Mouse (Mus musculus) liver, postnatal 0 days (tissue): ENCODE results near the gene Got1. TPM values are rescaled to one million over a fixed set of nuclear protein-coding genes. Genes with fewer than 3 reads are reported as not detected.

Source experiments
- ATAC-seq: fragments of 200-750 bp; cut with Nextera tagmentation; 2 replicates; pipeline ENCODE4 v1.8.0; 2017; ENCODE audit warnings: mild to moderate bottlenecking, moderate library complexity
- DNase-seq: peaks from one replicate; pipeline ENCODE4 v3.0.0-alpha.2; 2016
- H3K27ac ChIP-seq: fragments of 300-500 bp; sonication (generic); 2 replicates; pipeline ENCODE4 v1.5.1; 2014; ENCODE audit warnings: antibody characterized with exemption, moderate library complexity, mild to moderate bottlenecking, low read depth
- H3K27me3 ChIP-seq: fragments of 300-500 bp; sonication (generic); 2 replicates; pipeline ENCODE4 v1.6.1; 2014; ENCODE audit warnings: low read length, control low read depth, mixed read lengths; ENCODE audit not compliant: insufficient read depth
- H3K36me3 ChIP-seq: fragments of 300-500 bp; sonication (generic); replicated peaks from 2 replicates; pipeline ENCODE4 v1.6.1; 2014; ENCODE audit warnings: mild to moderate bottlenecking, control low read depth, low read length, moderate library complexity, mixed read lengths; ENCODE audit not compliant: insufficient read depth
- H3K4me1 ChIP-seq: fragments of 300-500 bp; sonication (generic); 2 replicates; pipeline ENCODE4 v1.6.1; 2014; ENCODE audit warnings: antibody characterized with exemption, mild to moderate bottlenecking, control low read depth; ENCODE audit not compliant: insufficient read depth
- H3K4me2 ChIP-seq: fragments of 300-500 bp; sonication (generic); 2 replicates; pipeline ENCODE4 v1.6.1; 2014; ENCODE audit warnings: low read depth, mild to moderate bottlenecking, low read length, moderate library complexity, mixed read lengths
- H3K4me3 ChIP-seq: fragments of 300-500 bp; sonication (generic); 2 replicates; pipeline ENCODE4 v1.5.1; 2014; ENCODE audit warnings: low read depth, low read length
- H3K9ac ChIP-seq: fragments of 300-500 bp; sonication (generic); replicated peaks from 2 replicates; pipeline ENCODE4 v1.6.1; 2014; ENCODE audit warnings: mild to moderate bottlenecking, moderate library complexity
- H3K9me3 ChIP-seq: fragments of 300-500 bp; sonication (generic); 2 replicates; pipeline ENCODE4 v1.6.1; 2016; ENCODE audit warnings: mild to moderate bottlenecking, control low read depth, low read length, mixed read lengths
- CTCF ChIP-seq: sonication (generic); IDR thresholded peaks from 2 replicates; pipeline ENCODE4 v1.5.1; 2016; ENCODE audit warnings: antibody characterized with exemption, low read depth
- EP300 ChIP-seq: IDR thresholded peaks from 2 replicates; pipeline ENCODE4 v1.6.1; 2016; ENCODE audit warnings: antibody characterized with exemption, low read depth, mild to moderate bottlenecking
- WGBS: fragments of 180-500 bp; shearing (Covaris S2); extraction: QIAGEN DNeasy Blood & Tissue Kit; methylation state at CpG from one replicate; pipeline ENCODE4 v1.1.7; 2014; ENCODE audit not compliant: insufficient replicate concordance; 5-methylcytosine and 5-hydroxymethylcytosine counted together
- polyA plus RNA-seq: library from polyadenylated mRNA; unstranded; fragments of >200 nt; fragmentation: Nextera tagmentation; extraction: Ambion mirVana; gene quantifications from 2 replicates; pipeline ENCODE4 v1.2.1, GENCODE M21; 2015

The Got1 gene
- polyA plus RNA-seq, 1 experiment from 2014 or later, result 127 TPM

GRCm38 (mm10) chr19:43535372-43535771 lies 11.0 kb upstream of the Got1 start:
- no peak overlapping the region for H3K9ac ChIP-seq
- ATAC-seq (no peak), DNase-seq (no peak)
- H3K4me2 ChIP-seq, result no peak overlapping the region
- H3K27me3 ChIP-seq, result 0 out of 2 replicates have a peak, but pooled peaks cover 4% of the 10 kb centered on the region
- H3K9me3 ChIP-seq, result no peaks in the 10 kb centered on the region
- no peaks in the 10 kb centered on the region for H3K4me1 ChIP-seq
- no peaks in the 10 kb centered on the region for H3K36me3 ChIP-seq
- TF ChIP-seq EP300, result no peak
- TF ChIP-seq CTCF, result no peak
- 80% methylated on average over 3 of the region's 3 CpGs for WGBS
- H3K4me3 ChIP-seq, result no peak overlapping the region
- no peak overlapping the region for H3K27ac ChIP-seq

GRCm38 (mm10) chr19:43530921-43531320 lies 6.5 kb upstream of the Got1 start:
- H3K9ac ChIP-seq, result no peak overlapping the region; the same call in 1 of the 2 replicates
- peaks cover 2% of the 10 kb centered on the region; the same call in 1 of the 2 replicates for H3K4me1 ChIP-seq
- no peak overlapping the region for H3K4me3 ChIP-seq
- ATAC-seq (peak; percentile 9; the same call in 1 of the 2 replicates), DNase-seq (no peak)
- no peaks in the 10 kb centered on the region for H3K9me3 ChIP-seq
- H3K27me3 ChIP-seq, result no peaks in the 10 kb centered on the region
- TF ChIP-seq EP300 (no peak), CTCF (no peak)
- WGBS, result 33% methylated on average over 12 of the region's 12 CpGs
- H3K27ac ChIP-seq, result no peak overlapping the region
- H3K36me3 ChIP-seq, result no peaks in the 10 kb centered on the region
- no peak overlapping the region for H3K4me2 ChIP-seq

GRCm38 (mm10) chr19:43530197-43530770 lies 5.9 kb upstream of the Got1 start:
- ATAC-seq (peak; percentile 37), DNase-seq (peak; percentile 75)

GRCm38 (mm10) chr19:43528056-43528587 lies 3.7 kb upstream of the Got1 start:
- ATAC-seq (no peak), DNase-seq (no peak)
- Histone ChIP-seq H3K9me3 (no peaks in the 10 kb centered on the region), H3K4me3 (no peak overlapping the region), H3K36me3 (no peaks in the 10 kb centered on the region), H3K4me2 (no peak overlapping the region), H3K4me1 (peaks cover 16% of the 10 kb centered on the region), H3K9ac (no peak overlapping the region), H3K27ac (no peak overlapping the region), H3K27me3 (no peaks in the 10 kb centered on the region)
- WGBS, result 78% methylated on average over 8 of the region's 8 CpGs
- TF ChIP-seq EP300 (no peak), CTCF (no peak)

More at GRCm38 (mm10) chr19:43530197-43530770, 5.9 kb upstream of the Got1 start:
- H3K9ac ChIP-seq, result no peak overlapping the region; the same call in 1 of the 2 replicates
- WGBS, result 2% methylated on average over 13 of the region's 13 CpGs
- H3K4me3 ChIP-seq, result peak overlapping the region; percentile 15; the same call in 1 of the 2 replicates
- TF ChIP-seq EP300 (no peak), CTCF (peak; percentile 86)
- H3K36me3 ChIP-seq, result no peaks in the 10 kb centered on the region
- no peaks in the 10 kb centered on the region for H3K9me3 ChIP-seq
- peak overlapping the region; percentile 20 for H3K4me2 ChIP-seq
- H3K4me1 ChIP-seq, result peaks cover 3% of the 10 kb centered on the region; the same call in 1 of the 2 replicates
- no peaks in the 10 kb centered on the region for H3K27me3 ChIP-seq
- no peak overlapping the region for H3K27ac ChIP-seq

- DNase-seq (no peak), ATAC-seq (no peak)
- Histone ChIP-seq H3K9me3 (no peaks in the 10 kb centered on the region), H3K27me3 (no peaks in the 10 kb centered on the region), H3K4me1 (peaks cover 16% of the 10 kb centered on the region), H3K4me3 (no peak overlapping the region), H3K36me3 (no peaks in the 10 kb centered on the region), H3K27ac (peak overlapping the region; percentile 81), H3K4me2 (no peak overlapping the region), H3K9ac (no peak overlapping the region)
- TF ChIP-seq EP300, result no peak
- peak; percentile 59 for TF ChIP-seq CTCF
- WGBS, result 18% methylated on average over 11 of the region's 11 CpGs
These were observed 2.7 kb upstream of the Got1 start for GRCm38 (mm10) chr19:43527131-43527530.

- TF ChIP-seq CTCF (no peak), EP300 (peak; percentile 91)
- no peaks in the 10 kb centered on the region for H3K27me3 ChIP-seq
- no peaks in the 10 kb centered on the region for H3K36me3 ChIP-seq
- H3K27ac ChIP-seq, result peak overlapping the region; percentile 81
- H3K4me3 ChIP-seq, result no peak overlapping the region
- no peak overlapping the region for H3K9ac ChIP-seq
- H3K4me1 ChIP-seq, result peaks cover 16% of the 10 kb centered on the region
- H3K9me3 ChIP-seq, result no peaks in the 10 kb centered on the region
- ATAC-seq, result peak; percentile 40
- 67% methylated on average over 9 of the region's 9 CpGs for WGBS
- no peak overlapping the region for H3K4me2 ChIP-seq
- DNase-seq, result no peak
These were observed 1.6 kb upstream of the Got1 start for GRCm38 (mm10) chr19:43526025-43526424.
